Mouse (Mus musculus) myocyte (in vitro differentiated cells): ENCODE data around the gene Zbtb37. TPM values are rescaled to one million over a fixed set of nuclear protein-coding genes. Genes with fewer than 3 reads are reported as not detected.

Experiments used
- H3K27me3 ChIP-seq: one replicate; pipeline ENCODE4 v1.6.1; 2011; ENCODE audit not compliant: control insufficient read depth, insufficient read depth, insufficient read length
- H3K36me3 ChIP-seq: one replicate; pipeline ENCODE4 v1.6.1; 2011; ENCODE audit not compliant: control insufficient read depth, insufficient read depth
- H3K4me2 ChIP-seq: one replicate; pipeline ENCODE4 v1.6.1; 2011; ENCODE audit warnings: low read depth, control low read depth
- H3K4me3 ChIP-seq: one replicate; pipeline ENCODE4 v1.5.1; 2011; ENCODE audit warnings: mild to moderate bottlenecking, control low read depth, moderate library complexity
- H3K79me2 ChIP-seq: one replicate; pipeline ENCODE4 v1.6.1; 2011; ENCODE audit not compliant: control insufficient read depth, insufficient read depth
- H3ac ChIP-seq: one replicate; pipeline ENCODE4 v1.6.1; 2011; ENCODE audit not compliant: control insufficient read depth, insufficient read length
- CEBPB ChIP-seq: IDR thresholded peaks from 2 replicates; pipeline ENCODE4 v1.6.1; 2011; ENCODE audit warnings: mild to moderate bottlenecking, moderate library complexity; ENCODE audit not compliant: poor library complexity, insufficient read depth, severe bottlenecking
- E2F4 ChIP-seq: IDR thresholded peaks from one replicate; pipeline ENCODE4 v1.6.1; 2011; ENCODE audit warnings: mild to moderate bottlenecking, control low read depth, moderate library complexity; ENCODE audit not compliant: insufficient read depth
- MAX ChIP-seq: IDR thresholded peaks from one replicate; pipeline ENCODE4 v1.6.1; 2011; ENCODE audit warnings: low read depth, mild to moderate bottlenecking, control low read depth
- MYOD1 ChIP-seq, 3 experiments: IDR thresholded peaks; one replicate each; pipeline ENCODE4 v1.6.1; 2011; ENCODE audit warnings: control low read depth in 2 of 3, low read depth in 2 of 3, mild to moderate bottlenecking in 2 of 3, moderate library complexity in 1 of 3; ENCODE audit not compliant: insufficient read length in 2 of 3, control insufficient read depth in 1 of 3
- MYOG ChIP-seq, 3 experiments: IDR thresholded peaks; one replicate each; pipeline ENCODE4 v1.6.1; 2011; ENCODE audit warnings: control low read depth in 2 of 3, low read depth in 2 of 3, mild to moderate bottlenecking in 2 of 3; ENCODE audit not compliant: insufficient read length in 2 of 3, control insufficient read depth in 1 of 3, insufficient read depth in 1 of 3
- POLR2A ChIP-seq: IDR thresholded peaks from one replicate; pipeline ENCODE4 v1.6.1; 2011; ENCODE audit warnings: low read depth, mild to moderate bottlenecking, control low read depth, moderate library complexity; ENCODE audit not compliant: insufficient read length
- POLR2AphosphoS2 ChIP-seq: IDR thresholded peaks from one replicate; pipeline ENCODE4 v1.6.1; 2011; ENCODE audit warnings: low read depth, control low read depth; ENCODE audit not compliant: insufficient read length
- REST ChIP-seq: IDR thresholded peaks from one replicate; pipeline ENCODE4 v1.6.1; 2011; ENCODE audit warnings: mild to moderate bottlenecking, control low read depth, moderate library complexity; ENCODE audit not compliant: insufficient read depth, insufficient read length
- SRF ChIP-seq: IDR thresholded peaks from one replicate; pipeline ENCODE4 v1.6.1; 2011; ENCODE audit warnings: low read depth; ENCODE audit not compliant: control insufficient read depth, insufficient read length
- TCF12 ChIP-seq: IDR thresholded peaks from one replicate; pipeline ENCODE4 v1.6.1; 2011; ENCODE audit warnings: mild to moderate bottlenecking, control low read depth; ENCODE audit not compliant: poor library complexity, insufficient read depth, severe bottlenecking
- TCF3 ChIP-seq: IDR thresholded peaks from one replicate; pipeline ENCODE4 v1.6.1; 2011; ENCODE audit warnings: low read depth, control low read depth; ENCODE audit not compliant: insufficient read length
- USF1 ChIP-seq: IDR thresholded peaks from one replicate; pipeline ENCODE4 v1.6.1; 2011; ENCODE audit warnings: low read depth, mild to moderate bottlenecking, control low read depth, moderate library complexity
- polyA plus RNA-seq: library from polyadenylated mRNA; unstranded; fragments of >200 nt; fragmentation: generic; extraction: Trizol; gene quantifications from one replicate; pipeline ENCODE4 v1.2.1, GENCODE M21; 2012; ENCODE audit warnings: missing spikeins

The Zbtb37 gene
- polyA plus RNA-seq, 1 experiment = 1.4 TPM

DNA sequence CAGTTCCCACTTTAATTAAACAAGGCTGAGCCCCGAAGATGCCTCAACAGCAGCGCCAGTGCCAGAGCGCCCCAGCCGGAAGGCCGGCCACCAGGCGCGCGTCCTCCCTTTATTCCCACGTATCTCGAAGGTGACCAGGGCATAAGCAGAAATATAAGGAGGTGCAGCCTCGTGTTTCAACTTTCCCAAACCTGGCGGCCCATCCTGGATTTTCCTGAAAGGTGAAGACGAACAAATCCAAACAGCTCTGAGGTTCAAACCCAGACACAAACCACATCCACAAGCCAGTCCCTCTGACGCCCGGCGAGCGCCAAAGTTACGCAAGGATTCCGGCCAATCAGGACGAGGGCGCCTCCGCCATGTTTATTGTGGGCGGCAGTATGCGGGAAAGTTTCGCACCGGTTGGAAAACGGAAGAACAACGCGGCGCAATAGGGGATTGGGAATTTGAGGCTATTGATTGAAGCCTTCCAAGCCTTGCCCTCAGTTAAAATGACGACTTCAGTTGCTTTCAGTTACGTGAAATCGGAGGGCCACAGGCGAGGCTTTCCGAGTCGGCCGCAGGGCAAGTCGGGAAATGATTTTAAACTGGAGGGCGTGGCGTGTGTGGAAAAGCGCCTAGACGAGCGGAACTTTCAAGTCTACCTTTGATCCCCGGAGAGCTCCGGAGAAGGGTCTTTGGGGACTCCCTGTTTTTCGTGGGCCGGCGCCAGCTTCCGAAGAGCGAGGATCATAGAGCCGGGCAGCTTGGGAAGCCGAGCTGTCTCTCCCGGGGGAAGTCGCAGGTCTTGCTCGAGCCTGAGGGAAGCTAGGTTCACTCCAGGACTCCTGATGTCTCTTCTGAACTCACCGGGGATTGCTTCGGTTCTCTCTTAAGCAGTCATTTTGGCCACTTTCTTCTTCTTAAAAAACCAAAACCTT lies 36.0 kb upstream of the Zbtb37 start, which contains the start of the genes Dars2 and Cenpl:
Gene Dars2 (minus strand): TSS at position 307 of the 920 bp plus-strand sequence.
Gene Cenpl (plus strand): TSS at position 362 of the 920 bp plus-strand sequence.
- Histone ChIP-seq H3K36me3 (no peaks in the 10 kb centered on the region), H3K4me2 (peak within 1 kb of the TSS; percentile 99), H3K79me2 (peaks cover 39% of the 10 kb centered on the region), H3ac (peak within 1 kb of the TSS; percentile 12), H3K27me3 (no peaks in the 10 kb centered on the region), H3K4me3 (peak within 1 kb of the TSS; percentile 74)
- TF ChIP-seq POLR2AphosphoS2 (peak; percentile 44), MYOG (IDR thresholded peaks at IDR 0.05; ENCODE audit: control insufficient read depth in 1 of 3, insufficient read depth in 1 of 3, insufficient read length in 2 of 3, low read depth in 2 of 3) (no peak), MYOD1 (IDR thresholded peaks at IDR 0.05; ENCODE audit: control insufficient read depth in 1 of 3, insufficient read length in 2 of 3, low read depth in 2 of 3) (no peak), CEBPB (peak; percentile 81), REST (no peak), POLR2A (peak; percentile 36), E2F4 (peak; percentile 82), TCF12 (no peak), MAX (no peak), SRF (peak; percentile 72), TCF3 (no peak), USF1 (no peak)

DNA sequence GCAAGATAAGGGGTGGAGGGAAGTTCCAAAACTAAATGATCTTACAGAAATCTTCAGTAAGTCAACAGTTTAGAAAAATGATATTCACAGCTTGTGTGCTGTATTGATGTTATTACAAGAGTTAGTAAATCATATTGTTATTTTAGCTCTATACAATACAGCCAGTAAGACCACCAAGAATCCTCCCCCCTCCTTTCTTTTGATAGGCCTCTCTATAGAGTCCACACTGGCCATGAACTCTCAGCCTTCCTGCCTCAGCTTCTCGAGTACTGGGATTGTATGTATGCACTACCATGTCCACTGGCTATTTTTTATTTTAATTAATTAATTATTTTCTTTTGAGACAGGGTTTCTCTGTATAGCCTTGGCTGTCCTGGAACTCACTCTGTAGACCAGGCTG lies 28.7 kb upstream of the Zbtb37 start:
- H3K27me3 ChIP-seq = no peaks in the 10 kb centered on the region
- TF ChIP-seq TCF3 (no peak), TCF12 (no peak), USF1 (no peak), POLR2AphosphoS2 (no peak)
- no peak overlapping the region for H3ac ChIP-seq
- H3K4me2 ChIP-seq = no peak overlapping the region
- no peak overlapping the region for H3K4me3 ChIP-seq
- H3K79me2 ChIP-seq = no peaks in the 10 kb centered on the region
- H3K36me3 ChIP-seq = no peaks in the 10 kb centered on the region

DNA sequence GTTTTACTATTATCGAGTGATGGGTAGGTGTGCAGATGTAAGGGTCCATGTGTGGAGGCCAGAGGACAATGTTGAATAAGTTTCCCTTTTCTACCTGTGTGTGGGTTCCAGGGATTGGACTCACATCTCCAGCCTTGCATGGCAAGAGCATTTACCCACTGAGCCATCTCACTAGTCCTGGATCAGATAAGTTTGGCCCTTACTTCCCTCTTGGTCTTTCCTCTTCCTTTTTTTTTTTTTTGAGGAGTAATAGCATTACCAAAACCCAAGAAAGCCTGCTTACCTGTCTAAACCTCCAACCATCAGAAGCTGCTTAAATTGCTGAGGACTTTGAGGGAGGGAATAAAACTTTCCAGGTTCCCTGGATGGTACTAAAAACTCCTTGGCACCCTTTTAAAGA lies 22.5 kb upstream of the Zbtb37 start:
- H3K79me2 ChIP-seq = no peaks in the 10 kb centered on the region
- H3K36me3 ChIP-seq = peaks cover 3% of the 10 kb centered on the region
- H3K4me3 ChIP-seq = no peak overlapping the region
- no peak overlapping the region for H3K4me2 ChIP-seq
- no peaks in the 10 kb centered on the region for H3K27me3 ChIP-seq
- no peak overlapping the region for H3ac ChIP-seq
- TF ChIP-seq SRF = no peak
- TF ChIP-seq MAX = no peak
- no peak for TF ChIP-seq REST
- no peak for TF ChIP-seq CEBPB
- no peak for TF ChIP-seq TCF3
- TF ChIP-seq POLR2AphosphoS2 = no peak
- no peak for TF ChIP-seq TCF12

DNA sequence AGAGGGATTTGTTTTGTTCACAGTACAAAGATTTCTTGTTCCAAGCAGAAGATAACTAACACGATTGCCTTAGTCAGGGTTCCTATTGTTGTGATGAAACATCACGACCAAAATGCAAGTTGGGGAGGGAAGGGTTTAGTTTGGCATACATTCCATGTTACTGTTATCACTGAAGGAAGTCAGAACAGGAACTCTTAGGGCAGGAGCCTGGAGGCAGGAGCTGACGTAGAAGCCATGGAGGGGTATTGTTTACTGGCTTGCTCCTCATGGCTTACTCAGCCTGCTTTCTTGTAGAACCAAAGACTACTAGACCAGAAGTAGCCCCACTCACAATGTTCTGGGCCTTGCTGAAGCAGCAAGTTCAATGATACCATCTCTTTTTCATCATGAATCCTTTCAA lies 12.3 kb upstream of the Zbtb37 start:
- H3K4me2 ChIP-seq = no peak overlapping the region
- H3K36me3 ChIP-seq = peaks cover 12% of the 10 kb centered on the region
- TF ChIP-seq POLR2A = no peak
- no peak for TF ChIP-seq USF1
- no peak for TF ChIP-seq E2F4
- TF ChIP-seq TCF3 = no peak
- no peak for TF ChIP-seq CEBPB
- no peak for TF ChIP-seq TCF12
- no peaks in the 10 kb centered on the region for H3K79me2 ChIP-seq
- no peaks in the 10 kb centered on the region for H3K27me3 ChIP-seq
- H3ac ChIP-seq = no peak overlapping the region
- H3K4me3 ChIP-seq = no peak overlapping the region

DNA sequence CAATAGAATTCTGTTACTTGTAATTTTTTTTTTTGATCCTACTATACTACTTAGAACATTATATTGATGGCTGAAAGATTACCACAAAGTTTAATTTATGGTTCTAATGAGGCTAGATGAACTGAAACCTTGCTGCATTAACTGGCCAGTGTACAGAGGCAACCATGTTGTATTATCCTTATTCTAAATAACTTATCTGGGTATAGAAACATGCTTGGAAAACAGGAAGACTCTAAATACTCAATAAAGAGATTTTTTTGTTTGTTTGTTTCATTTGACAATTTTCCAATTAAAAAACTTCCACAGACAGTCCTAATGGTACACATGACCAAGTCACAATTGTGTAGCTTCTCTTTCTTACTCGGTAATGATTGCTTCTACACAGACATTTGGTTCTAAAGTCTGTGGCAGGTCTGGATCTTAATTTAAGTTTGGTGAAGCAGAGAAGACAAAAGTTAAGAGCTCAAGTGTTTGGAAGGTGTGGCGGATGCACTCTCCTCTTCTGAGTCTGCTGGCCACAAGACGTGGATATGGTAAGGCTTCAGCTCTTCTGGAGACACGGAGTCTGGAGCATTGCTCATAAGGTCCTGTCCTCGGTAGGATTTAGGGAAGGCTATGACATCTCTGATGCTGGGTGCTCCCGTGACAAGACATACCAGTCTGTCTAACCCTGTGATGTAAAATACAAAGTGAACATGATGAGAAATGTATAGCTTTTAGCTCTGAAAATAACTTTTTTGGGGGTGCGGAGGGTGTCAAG lies 6.8 kb upstream of the Zbtb37 start:
- Histone ChIP-seq H3K27me3 (no peaks in the 10 kb centered on the region), H3K79me2 (peaks cover 8% of the 10 kb centered on the region), H3K4me3 (no peak overlapping the region), H3K36me3 (peaks cover 24% of the 10 kb centered on the region), H3K4me2 (no peak overlapping the region), H3ac (no peak overlapping the region)
- TF ChIP-seq REST (no peak), POLR2AphosphoS2 (no peak), E2F4 (no peak), USF1 (no peak), MYOG (IDR thresholded peaks at IDR 0.05; ENCODE audit: control insufficient read depth in 1 of 3, insufficient read depth in 1 of 3, insufficient read length in 2 of 3, low read depth in 2 of 3) (no peak), SRF (no peak), POLR2A (no peak)
